Mouse (Mus musculus) megakaryocyte, embryonic 14.5 days (primary cell): ENCODE measurements around the gene Zbtb21. TPM values are rescaled to one million over a fixed set of nuclear protein-coding genes. Genes with fewer than 3 reads are reported as not detected.

Experiments
- H3K27me3 ChIP-seq: replicated peaks from 2 replicates; pipeline ENCODE3; 2012; ENCODE audit warnings: inconsistent platforms
- H3K36me3 ChIP-seq: replicated peaks from 2 replicates; pipeline ENCODE3; 2012; ENCODE audit warnings: low read length, inconsistent platforms, mixed read lengths
- H3K4me1 ChIP-seq: 2 replicates; pipeline ENCODE4 v1.6.1; 2012; ENCODE audit warnings: inconsistent platforms
- H3K4me3 ChIP-seq: replicated peaks from 2 replicates; pipeline ENCODE3; 2012; ENCODE audit warnings: moderate library complexity, mild to moderate bottlenecking, inconsistent platforms
- H3K9me3 ChIP-seq: 2 replicates; pipeline ENCODE4 v1.6.1; 2012; ENCODE audit warnings: inconsistent platforms
- FLI1 ChIP-seq: IDR thresholded peaks from 2 replicates; pipeline ENCODE4 v1.6.1; 2012; ENCODE audit warnings: low read length, inconsistent platforms, mixed read lengths
- GATA1 ChIP-seq: IDR thresholded peaks from 3 replicates; pipeline ENCODE4 v1.6.1; 2012; ENCODE audit warnings: mixed read lengths, low read length, inconsistent platforms, borderline replicate concordance
- polyA plus RNA-seq: library from polyadenylated mRNA; stranded (reverse); fragments of >175 nt; gene quantifications from 2 replicates; pipeline ENCODE4 v1.2.3, GENCODE M21; 2012; ENCODE audit warnings: low replicate concordance; ENCODE audit not compliant: insufficient read depth

Zbtb21 gene
- polyA plus RNA-seq, 1 experiment, result 18.1 TPM

DNA sequence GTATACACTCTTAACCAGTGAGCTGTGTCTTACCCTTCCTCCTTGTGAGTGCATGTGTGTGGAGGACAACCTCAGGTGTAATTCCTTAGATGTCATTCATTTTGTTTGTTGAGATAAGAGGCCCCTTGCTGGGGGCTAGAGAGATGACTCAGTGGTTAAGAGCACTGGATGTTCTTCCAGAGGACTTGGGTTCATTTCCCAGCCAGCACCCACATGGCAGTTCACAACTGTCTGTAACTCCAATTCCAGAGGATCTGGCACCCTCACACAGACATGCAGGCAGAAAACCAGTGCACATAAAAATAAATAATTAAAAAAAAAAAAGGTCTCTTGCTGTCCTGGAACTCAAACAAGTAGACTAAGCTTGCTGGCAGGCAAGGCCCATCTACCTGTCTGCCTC, 20.6 kb downstream of the Zbtb21 start:
- Histone ChIP-seq H3K27me3 (peaks cover 2% of the 10 kb centered on the region), H3K4me1 (peaks cover 4% of the 10 kb centered on the region; the same call in 1 of the 2 replicates), H3K4me3 (no peak overlapping the region), H3K9me3 (peaks cover 8% of the 10 kb centered on the region), H3K36me3 (peaks cover 8% of the 10 kb centered on the region)
- TF ChIP-seq FLI1, result no peak
- no peak for TF ChIP-seq GATA1

GRCm38 (mm10) chr16:97940471-97940973, 21.9 kb downstream of the Zbtb21 start:
- peaks cover 2% of the 10 kb centered on the region for H3K27me3 ChIP-seq
- TF ChIP-seq FLI1 (no peak), GATA1 (no peak)
- H3K9me3 ChIP-seq, result peaks cover 8% of the 10 kb centered on the region
- H3K36me3 ChIP-seq, result peaks cover 7% of the 10 kb centered on the region
- H3K4me1 ChIP-seq, result no peaks in the 10 kb centered on the region
- H3K4me3 ChIP-seq, result no peak overlapping the region

DNA sequence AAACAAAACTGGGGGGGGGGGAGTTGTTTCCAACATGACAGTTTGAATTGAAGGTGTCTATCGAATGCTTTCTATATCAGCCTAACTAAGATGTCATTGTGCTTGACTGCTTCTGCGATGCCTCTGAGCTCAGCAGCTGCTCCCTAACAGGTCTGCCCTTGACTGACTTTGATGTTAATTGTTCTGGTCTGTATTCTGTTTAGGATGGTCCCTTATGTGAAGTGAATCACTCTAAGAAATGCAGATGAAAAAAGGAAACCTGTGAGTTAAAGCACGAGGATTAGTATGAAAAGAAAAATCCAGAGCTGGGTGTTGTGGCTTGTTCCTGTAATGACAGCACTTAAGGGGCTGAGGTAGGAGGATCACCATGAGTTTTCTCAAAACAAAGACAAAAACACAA, 26.6 kb downstream of the Zbtb21 start:
- Histone ChIP-seq H3K4me1 (no peaks in the 10 kb centered on the region), H3K27me3 (peaks cover 25% of the 10 kb centered on the region), H3K36me3 (no peaks in the 10 kb centered on the region), H3K9me3 (no peaks in the 10 kb centered on the region), H3K4me3 (no peak overlapping the region)
- no peak for TF ChIP-seq GATA1
- no peak for TF ChIP-seq FLI1

GRCm38 (mm10) chr16:97930231-97930630, 32.2 kb downstream of the Zbtb21 start:
- H3K9me3 ChIP-seq, result no peaks in the 10 kb centered on the region
- TF ChIP-seq FLI1 (no peak), GATA1 (no peak)
- peaks cover 29% of the 10 kb centered on the region for H3K4me1 ChIP-seq
- peaks cover 26% of the 10 kb centered on the region for H3K27me3 ChIP-seq
- H3K36me3 ChIP-seq, result no peaks in the 10 kb centered on the region
- no peak overlapping the region for H3K4me3 ChIP-seq

DNA sequence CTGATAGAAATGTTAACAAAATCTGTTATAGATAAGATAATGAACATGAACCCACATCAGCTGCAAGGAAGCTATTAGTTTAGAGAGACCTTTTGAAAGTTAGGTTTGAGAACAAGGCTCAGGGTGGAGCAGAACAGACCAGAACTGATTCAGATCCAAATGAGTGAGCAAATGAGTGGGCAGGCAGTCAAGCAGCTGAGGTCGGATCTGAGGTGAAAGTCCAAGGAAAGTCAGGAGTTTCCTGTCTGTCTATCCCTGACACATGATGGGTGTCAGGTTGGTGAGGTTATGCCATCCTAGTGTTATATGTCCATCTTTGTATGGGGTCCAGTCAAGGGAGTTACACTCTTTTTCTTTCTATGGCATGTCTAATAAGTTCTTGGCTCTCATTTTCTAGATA, 32.9 kb downstream of the Zbtb21 start:
- Histone ChIP-seq H3K36me3 (no peaks in the 10 kb centered on the region), H3K9me3 (no peaks in the 10 kb centered on the region), H3K4me1 (peaks cover 29% of the 10 kb centered on the region), H3K4me3 (no peak overlapping the region), H3K27me3 (peaks cover 30% of the 10 kb centered on the region)
- TF ChIP-seq GATA1 (no peak), FLI1 (no peak)

- H3K4me1 ChIP-seq, result peaks cover 38% of the 10 kb centered on the region
- peaks cover 18% of the 10 kb centered on the region for H3K27me3 ChIP-seq
- H3K4me3 ChIP-seq, result no peak overlapping the region
- TF ChIP-seq FLI1 (no peak), GATA1 (no peak)
- no peaks in the 10 kb centered on the region for H3K36me3 ChIP-seq
- no peaks in the 10 kb centered on the region for H3K9me3 ChIP-seq
Observed at GRCm38 (mm10) chr16:97927331-97927938, 35.0 kb downstream of the Zbtb21 start.

DNA sequence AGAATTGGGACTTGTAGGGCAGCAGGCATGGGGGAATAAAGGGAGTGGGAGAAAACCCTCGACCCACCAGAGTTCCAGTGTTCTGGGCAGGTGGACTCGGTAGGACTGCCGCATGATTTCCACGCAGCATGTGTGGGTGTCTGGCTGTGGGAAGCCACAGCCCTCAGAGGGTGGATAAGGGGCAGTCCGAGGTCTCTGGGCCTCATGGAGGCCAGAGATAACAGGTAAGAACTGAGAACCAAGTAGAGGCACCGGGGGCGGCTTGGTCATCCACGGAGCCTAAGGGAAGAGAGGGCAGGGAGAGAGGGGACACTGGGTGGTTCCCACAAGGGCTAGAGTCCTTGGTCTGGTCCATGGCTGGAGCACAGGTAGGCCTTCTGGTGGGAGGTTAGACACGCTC, 36.0 kb downstream of the Zbtb21 start:
- Histone ChIP-seq H3K27me3 (peaks cover 15% of the 10 kb centered on the region), H3K4me1 (peaks cover 47% of the 10 kb centered on the region), H3K36me3 (no peaks in the 10 kb centered on the region), H3K4me3 (no peak overlapping the region), H3K9me3 (no peaks in the 10 kb centered on the region)
- no peak for TF ChIP-seq FLI1
- TF ChIP-seq GATA1, result no peak

DNA sequence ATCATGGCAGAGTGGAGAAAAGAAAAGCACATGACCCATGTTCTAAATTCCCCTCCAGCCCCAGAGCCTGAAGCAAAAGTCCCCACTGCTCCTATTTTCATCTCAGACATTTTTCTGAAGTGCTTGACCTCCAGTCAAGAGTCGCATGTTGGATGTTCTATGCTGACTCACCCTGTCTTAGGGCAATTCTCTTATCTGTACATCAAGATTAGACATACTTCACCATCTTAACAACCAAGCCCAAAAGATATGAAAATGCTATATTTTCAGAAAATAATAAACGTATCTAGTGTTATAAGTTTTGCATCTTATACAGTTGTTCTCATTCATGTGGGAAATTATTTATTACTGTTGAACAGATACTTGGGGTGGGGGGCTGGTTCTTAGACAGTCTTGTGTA, 36.7 kb downstream of the Zbtb21 start:
- TF ChIP-seq FLI1 (no peak), GATA1 (no peak)
- Histone ChIP-seq H3K4me3 (no peak overlapping the region), H3K36me3 (no peaks in the 10 kb centered on the region), H3K4me1 (peaks cover 53% of the 10 kb centered on the region), H3K27me3 (peaks cover 10% of the 10 kb centered on the region), H3K9me3 (no peaks in the 10 kb centered on the region)

DNA sequence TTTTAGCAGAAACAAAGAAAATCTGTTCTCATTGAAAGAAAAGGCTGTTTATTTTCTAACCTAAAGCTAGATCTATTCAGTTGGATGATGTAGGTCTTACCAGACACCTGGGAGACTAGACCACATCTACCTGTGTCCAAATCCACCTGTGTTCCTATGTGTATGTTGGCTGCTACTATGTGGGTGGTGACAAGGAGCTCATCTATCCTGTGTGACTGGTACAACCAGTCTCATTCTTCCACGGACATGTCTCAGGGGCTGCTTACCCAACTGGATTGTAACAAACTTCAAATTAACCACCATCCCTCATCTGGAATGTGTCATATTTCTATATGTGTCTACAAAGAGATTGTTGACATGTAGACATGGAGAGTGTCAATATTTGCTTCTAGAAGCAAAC, 38.7 kb downstream of the Zbtb21 start:
- no peaks in the 10 kb centered on the region for H3K9me3 ChIP-seq
- H3K4me1 ChIP-seq, result peaks cover 68% of the 10 kb centered on the region
- no peak overlapping the region for H3K4me3 ChIP-seq
- no peak for TF ChIP-seq GATA1
- TF ChIP-seq FLI1, result no peak
- H3K27me3 ChIP-seq, result peaks cover 7% of the 10 kb centered on the region
- H3K36me3 ChIP-seq, result no peaks in the 10 kb centered on the region

GRCm38 (mm10) chr16:97922779-97923126, 39.7 kb downstream of the Zbtb21 start:
- Histone ChIP-seq H3K4me3 (peak overlapping the region; percentile 97), H3K9me3 (no peaks in the 10 kb centered on the region), H3K36me3 (no peaks in the 10 kb centered on the region), H3K4me1 (peaks cover 61% of the 10 kb centered on the region), H3K27me3 (peaks cover 5% of the 10 kb centered on the region)
- TF ChIP-seq FLI1 (no peak), GATA1 (no peak)
